Mouse (Mus musculus): ENCODE measurements around the gene Myo5c. TPM values are rescaled to one million over a fixed set of nuclear protein-coding genes. Genes with fewer than 3 reads are reported as not detected.

Gene Myo5c
- polyA plus RNA-seq, 1 experiment from 2014 or later = 0.56 TPM

DNA sequence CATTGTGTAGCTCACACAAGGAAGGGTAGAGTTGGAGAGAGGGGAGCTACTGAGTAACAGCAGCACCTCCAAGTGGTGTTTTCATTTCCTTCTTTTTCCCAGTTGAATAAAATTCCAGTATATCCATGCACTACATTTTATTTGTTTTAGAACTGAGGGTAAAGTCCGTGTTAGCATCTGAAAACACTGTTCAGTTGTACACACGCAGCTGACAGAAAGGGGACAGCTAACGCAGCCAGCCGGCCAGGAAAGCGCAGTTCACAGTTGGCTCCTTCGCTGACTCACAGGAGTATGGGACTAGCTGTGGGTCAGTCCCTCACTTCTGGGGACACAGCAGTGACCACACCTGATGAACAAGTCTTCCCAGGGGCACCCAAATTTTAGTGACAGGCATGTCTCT lies 35.3 kb downstream of the Myo5c start:
- H3K9ac ChIP-seq (ENCODE audit: low read length) = no peak overlapping the region
- no peak overlapping the region for H3K4me2 ChIP-seq
- H3K27ac ChIP-seq (ENCODE audit: low read depth, low read length) = no peak overlapping the region
- 68% methylated on average over 6 of the region's 6 CpGs for WGBS
- H3K4me1 ChIP-seq (ENCODE audit: control insufficient read depth, insufficient read depth, low read length) = peaks cover 7% of the 10 kb centered on the region; the same call in 1 of the 2 replicates
- no peak overlapping the region for H3K4me3 ChIP-seq (ENCODE audit: low read depth, low read length)
- ATAC-seq (ENCODE audit: low FRiP score) (no peak), DNase-seq (ENCODE audit: low spot score, missing footprints) (no peak)
- H3K27me3 ChIP-seq (ENCODE audit: control insufficient read depth, insufficient read depth, low read length) = no peaks in the 10 kb centered on the region
- no peaks in the 10 kb centered on the region for H3K9me3 ChIP-seq (ENCODE audit: control insufficient read depth, low read length)
- H3K36me3 ChIP-seq (ENCODE audit: control insufficient read depth, insufficient read depth, low read length) = no peaks in the 10 kb centered on the region

DNA sequence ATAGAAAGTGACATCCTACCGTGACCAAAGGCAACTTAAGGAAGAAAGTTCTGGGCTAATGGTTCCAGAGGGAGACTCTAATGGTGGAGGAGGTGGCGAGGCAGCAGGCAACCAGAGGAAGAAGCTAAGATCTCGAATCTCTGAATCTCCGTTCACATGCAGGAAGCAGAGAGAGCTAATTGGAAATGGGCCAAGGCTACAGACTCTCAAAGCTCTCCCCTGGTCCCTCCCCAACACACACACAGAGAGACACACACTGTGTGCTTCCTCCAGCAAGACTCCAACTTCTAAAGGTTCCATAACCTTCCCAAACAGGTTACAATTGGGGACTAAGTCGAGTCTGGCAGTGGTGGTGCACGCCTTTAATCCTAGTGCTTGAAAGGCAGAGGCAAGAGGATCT lies 38.6 kb downstream of the Myo5c start:
- Histone ChIP-seq H3K4me3 (ENCODE audit: low read depth, low read length) (no peak overlapping the region), H3K27ac (ENCODE audit: low read depth, low read length) (no peak overlapping the region), H3K4me2 (no peak overlapping the region), H3K9ac (ENCODE audit: low read length) (no peak overlapping the region), H3K4me1 (ENCODE audit: control insufficient read depth, insufficient read depth, low read length) (no peaks in the 10 kb centered on the region), H3K36me3 (ENCODE audit: control insufficient read depth, insufficient read depth, low read length) (no peaks in the 10 kb centered on the region), H3K9me3 (ENCODE audit: control insufficient read depth, low read length) (no peaks in the 10 kb centered on the region), H3K27me3 (ENCODE audit: control insufficient read depth, insufficient read depth, low read length) (no peaks in the 10 kb centered on the region)
- ATAC-seq (ENCODE audit: low FRiP score) (no peak), DNase-seq (ENCODE audit: low spot score, missing footprints) (no peak)
- 86% methylated on average over 6 of the region's 6 CpGs for WGBS

GRCm38 (mm10) chr9:75271539-75271938 lies 39.7 kb downstream of the Myo5c start:
- Histone ChIP-seq H3K4me3 (ENCODE audit: low read depth, low read length) (no peak overlapping the region), H3K9ac (ENCODE audit: low read length) (no peak overlapping the region), H3K9me3 (ENCODE audit: control insufficient read depth, low read length) (no peaks in the 10 kb centered on the region), H3K27me3 (ENCODE audit: control insufficient read depth, insufficient read depth, low read length) (no peaks in the 10 kb centered on the region), H3K36me3 (ENCODE audit: control insufficient read depth, insufficient read depth, low read length) (no peaks in the 10 kb centered on the region), H3K27ac (ENCODE audit: low read depth, low read length) (no peak overlapping the region), H3K4me1 (ENCODE audit: control insufficient read depth, insufficient read depth, low read length) (no peaks in the 10 kb centered on the region), H3K4me2 (no peak overlapping the region)
- ATAC-seq (ENCODE audit: low FRiP score) = no peak
- DNase-seq (ENCODE audit: low spot score, missing footprints) = no peak
- 94% methylated on average over 8 of the region's 8 CpGs for WGBS

DNA sequence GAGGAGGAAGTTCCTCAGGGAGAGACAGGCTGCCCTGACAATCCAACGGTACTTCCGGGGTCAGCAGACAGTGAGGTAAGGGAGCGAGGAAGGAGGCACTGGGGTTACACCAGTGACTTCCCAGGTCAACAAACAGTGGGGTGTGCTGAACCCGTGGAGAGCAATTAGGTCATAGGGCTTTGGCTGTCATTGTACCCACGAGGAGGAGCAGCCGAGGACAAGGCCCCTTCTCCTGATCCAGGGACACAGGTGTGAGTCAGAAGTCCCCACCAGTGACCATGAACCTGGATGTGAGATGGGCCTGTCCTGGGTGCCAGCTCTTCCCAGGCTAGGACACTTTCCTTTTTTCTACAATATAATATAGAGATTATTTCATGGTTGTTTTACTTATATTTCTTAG lies 41.8 kb downstream of the Myo5c start:
- H3K4me2 ChIP-seq = no peak overlapping the region
- H3K27ac ChIP-seq (ENCODE audit: low read depth, low read length) = no peak overlapping the region
- no peaks in the 10 kb centered on the region for H3K36me3 ChIP-seq (ENCODE audit: control insufficient read depth, insufficient read depth, low read length)
- H3K4me1 ChIP-seq (ENCODE audit: control insufficient read depth, insufficient read depth, low read length) = peaks cover 5% of the 10 kb centered on the region
- no peak overlapping the region for H3K9ac ChIP-seq (ENCODE audit: low read length)
- DNase-seq (ENCODE audit: low spot score, missing footprints) (no peak), ATAC-seq (ENCODE audit: low FRiP score) (no peak)
- 73% methylated on average over 6 of the region's 6 CpGs for WGBS
- no peak overlapping the region for H3K4me3 ChIP-seq (ENCODE audit: low read depth, low read length)
- H3K27me3 ChIP-seq (ENCODE audit: control insufficient read depth, insufficient read depth, low read length) = no peaks in the 10 kb centered on the region
- H3K9me3 ChIP-seq (ENCODE audit: control insufficient read depth, low read length) = no peaks in the 10 kb centered on the region

- Histone ChIP-seq H3K4me2 (no peak overlapping the region), H3K27ac (ENCODE audit: low read depth, low read length) (no peak overlapping the region), H3K4me3 (ENCODE audit: low read depth, low read length) (no peak overlapping the region), H3K9me3 (ENCODE audit: control insufficient read depth, low read length) (no peaks in the 10 kb centered on the region), H3K27me3 (ENCODE audit: control insufficient read depth, insufficient read depth, low read length) (no peaks in the 10 kb centered on the region), H3K36me3 (ENCODE audit: control insufficient read depth, insufficient read depth, low read length) (no peaks in the 10 kb centered on the region), H3K9ac (ENCODE audit: low read length) (no peak overlapping the region), H3K4me1 (ENCODE audit: control insufficient read depth, insufficient read depth, low read length) (peaks cover 5% of the 10 kb centered on the region)
- no peak for DNase-seq (ENCODE audit: low spot score, missing footprints)
- no peak for ATAC-seq (ENCODE audit: low FRiP score)
- WGBS = 97% methylated on average over 5 of the region's 5 CpGs
Observed at GRCm38 (mm10) chr9:75274486-75274885, 42.7 kb downstream of the Myo5c start.

- DNase-seq (ENCODE audit: low spot score, missing footprints) = no peak
- no peak overlapping the region for H3K27ac ChIP-seq (ENCODE audit: low read depth, low read length)
- H3K4me3 ChIP-seq (ENCODE audit: low read depth, low read length) = no peak overlapping the region
- H3K9me3 ChIP-seq (ENCODE audit: control insufficient read depth, low read length) = no peaks in the 10 kb centered on the region
- H3K9ac ChIP-seq (ENCODE audit: low read length) = no peak overlapping the region
- no peak for ATAC-seq (ENCODE audit: low FRiP score)
- H3K4me2 ChIP-seq = no peak overlapping the region
- WGBS = 92% methylated on average over 9 of the region's 9 CpGs
- H3K27me3 ChIP-seq (ENCODE audit: control insufficient read depth, insufficient read depth, low read length) = no peaks in the 10 kb centered on the region
- H3K4me1 ChIP-seq (ENCODE audit: control insufficient read depth, insufficient read depth, low read length) = peaks cover 5% of the 10 kb centered on the region
- H3K36me3 ChIP-seq (ENCODE audit: control insufficient read depth, insufficient read depth, low read length) = no peaks in the 10 kb centered on the region
Observed at GRCm38 (mm10) chr9:75275051-75275450, 43.2 kb downstream of the Myo5c start.

GRCm38 (mm10) chr9:75280814-75281213 lies 49.0 kb downstream of the Myo5c start:
- Histone ChIP-seq H3K9ac (ENCODE audit: low read length) (no peak overlapping the region), H3K4me2 (no peak overlapping the region), H3K27ac (ENCODE audit: low read depth, low read length) (no peak overlapping the region), H3K36me3 (ENCODE audit: control insufficient read depth, insufficient read depth, low read length) (no peaks in the 10 kb centered on the region), H3K9me3 (ENCODE audit: control insufficient read depth, low read length) (no peaks in the 10 kb centered on the region), H3K4me3 (ENCODE audit: low read depth, low read length) (no peak overlapping the region), H3K27me3 (ENCODE audit: control insufficient read depth, insufficient read depth, low read length) (no peaks in the 10 kb centered on the region), H3K4me1 (ENCODE audit: control insufficient read depth, insufficient read depth, low read length) (peaks cover 5% of the 10 kb centered on the region)
- ATAC-seq (ENCODE audit: low FRiP score) = no peak
- 50% methylated on average over 5 of the region's 5 CpGs for WGBS
- peak; percentile 91 for DNase-seq (ENCODE audit: low spot score, missing footprints)

GRCm38 (mm10) chr9:75282179-75282578 lies 50.4 kb downstream of the Myo5c start:
- DNase-seq (ENCODE audit: low spot score, missing footprints) = no peak
- Histone ChIP-seq H3K4me3 (ENCODE audit: low read depth, low read length) (no peak overlapping the region), H3K27ac (ENCODE audit: low read depth, low read length) (no peak overlapping the region), H3K4me1 (ENCODE audit: control insufficient read depth, insufficient read depth, low read length) (no peaks in the 10 kb centered on the region), H3K4me2 (no peak overlapping the region), H3K27me3 (ENCODE audit: control insufficient read depth, insufficient read depth, low read length) (no peaks in the 10 kb centered on the region), H3K36me3 (ENCODE audit: control insufficient read depth, insufficient read depth, low read length) (no peaks in the 10 kb centered on the region), H3K9me3 (ENCODE audit: control insufficient read depth, low read length) (no peaks in the 10 kb centered on the region), H3K9ac (ENCODE audit: low read length) (no peak overlapping the region)
- 86% methylated on average over 2 of the region's 2 CpGs for WGBS
- no peak for ATAC-seq (ENCODE audit: low FRiP score)

DNA sequence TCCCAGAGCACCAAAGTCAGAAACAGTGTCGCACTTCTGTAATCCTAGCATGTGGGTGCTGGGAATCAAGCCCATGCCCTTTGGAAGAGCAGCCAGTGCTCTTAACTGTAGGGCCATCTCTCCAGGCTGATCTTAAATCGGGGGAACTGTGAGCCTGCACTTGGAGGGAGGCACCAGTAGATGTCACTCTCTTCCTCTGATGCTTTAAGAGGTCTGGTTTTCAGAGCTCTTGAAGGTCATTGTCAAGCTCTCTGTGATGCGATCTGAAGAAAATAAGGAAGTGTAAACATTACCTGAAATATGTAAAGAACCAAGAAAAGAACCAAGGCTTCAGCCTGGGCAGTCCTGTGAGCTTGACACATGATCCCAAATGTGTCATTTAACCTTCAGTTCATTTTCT lies 51.0 kb downstream of the Myo5c start:
- WGBS = 19% methylated on average over 3 of the region's 3 CpGs
- Histone ChIP-seq H3K9ac (ENCODE audit: low read length) (no peak overlapping the region), H3K9me3 (ENCODE audit: control insufficient read depth, low read length) (no peaks in the 10 kb centered on the region), H3K36me3 (ENCODE audit: control insufficient read depth, insufficient read depth, low read length) (no peaks in the 10 kb centered on the region), H3K4me2 (no peak overlapping the region), H3K27ac (ENCODE audit: low read depth, low read length) (no peak overlapping the region), H3K4me1 (ENCODE audit: control insufficient read depth, insufficient read depth, low read length) (no peaks in the 10 kb centered on the region), H3K4me3 (ENCODE audit: low read depth, low read length) (no peak overlapping the region), H3K27me3 (ENCODE audit: control insufficient read depth, insufficient read depth, low read length) (no peaks in the 10 kb centered on the region)
- DNase-seq (ENCODE audit: low spot score, missing footprints) = peak; percentile 94
- peak; percentile 40; the same call in 1 of the 2 replicates for ATAC-seq (ENCODE audit: low FRiP score)

GRCm38 (mm10) chr9:75283636-75284035 lies 51.8 kb downstream of the Myo5c start:
- WGBS = 88% methylated on average over 8 of the region's 8 CpGs
- H3K4me1 ChIP-seq (ENCODE audit: control insufficient read depth, insufficient read depth, low read length) = no peaks in the 10 kb centered on the region
- H3K9ac ChIP-seq (ENCODE audit: low read length) = no peak overlapping the region
- ATAC-seq (ENCODE audit: low FRiP score) (no peak), DNase-seq (ENCODE audit: low spot score, missing footprints) (no peak)
- H3K4me2 ChIP-seq = no peak overlapping the region
- H3K9me3 ChIP-seq (ENCODE audit: control insufficient read depth, low read length) = no peaks in the 10 kb centered on the region
- H3K27ac ChIP-seq (ENCODE audit: low read depth, low read length) = no peak overlapping the region
- no peak overlapping the region for H3K4me3 ChIP-seq (ENCODE audit: low read depth, low read length)
- H3K36me3 ChIP-seq (ENCODE audit: control insufficient read depth, insufficient read depth, low read length) = no peaks in the 10 kb centered on the region
- no peaks in the 10 kb centered on the region for H3K27me3 ChIP-seq (ENCODE audit: control insufficient read depth, insufficient read depth, low read length)
